Mouse (Mus musculus) lung, postnatal 0 days (tissue): ENCODE results near the gene Foxj3.

ENCODE experiments used
- CTCF ChIP-seq: IDR thresholded peaks from 2 replicates; pipeline ENCODE4 v1.5.1; 2016; ENCODE audit warnings: antibody characterized with exemption, mild to moderate bottlenecking
- EP300 ChIP-seq: IDR thresholded peaks from 2 replicates; pipeline ENCODE4 v1.6.1; 2016; ENCODE audit warnings: antibody characterized with exemption, mild to moderate bottlenecking, control low read depth

DNA sequence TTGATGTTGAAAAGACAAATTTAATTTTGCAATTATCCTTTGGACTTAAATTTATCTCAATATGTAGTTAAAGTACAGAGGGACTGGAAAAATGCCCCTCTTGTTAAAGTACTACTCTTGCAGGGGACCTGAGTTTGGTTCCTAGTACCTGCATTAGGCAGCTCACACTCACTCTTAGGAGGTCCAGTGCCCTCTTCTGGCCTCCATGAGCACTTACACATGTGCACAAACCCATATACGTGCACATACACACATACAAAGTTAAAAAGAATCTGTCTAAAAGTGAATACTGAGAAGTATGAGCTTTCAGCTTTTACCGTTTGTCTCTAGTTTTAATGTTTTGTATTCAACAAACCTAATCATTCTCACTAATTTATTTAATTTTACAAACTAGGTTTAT is 51.2 kb downstream of the Foxj3 start:
- TF ChIP-seq CTCF, result peak; percentile 26; the same call in 1 of the 2 replicates
- no peak for TF ChIP-seq EP300
